Mouse (Mus musculus): ENCODE measurements at regions not wholly inside any gene's neighbourhood (a gene's known extent, or its start where the extent isn't known, plus 50 kb on each side); places are given as distances from the start of the nearest gene placed in this dataset.
A peak's percentile ranks its signal among the peaks of the same experiment; 100 is the strongest.

- 0 out of 2 replicates have a peak, but pooled peaks have one; percentile 25 for TF ChIP-seq CTCF (conservative IDR thresholded peaks at IDR 0.05; ENCODE audit: insufficient read depth, insufficient read length, low read depth, low read length)
- no peak for TF ChIP-seq POLR2A (IDR thresholded peaks at IDR 0.05; ENCODE audit: low read depth, low read length)
Measured at GRCm38 (mm10) chr4:142638057-142638456, 398.9 kb upstream of the Kazn start.
